Mouse (Mus musculus) CD4-positive helper T cell, adult 2 months (primary cell): ENCODE data around the gene Hif1an.

Experiments
- DNase-seq: peaks from one replicate; pipeline ENCODE4 v3.0.0-alpha.2; 2012; ENCODE audit warnings: low read depth, missing footprints, low spot score

Gene Hif1an

DNA sequence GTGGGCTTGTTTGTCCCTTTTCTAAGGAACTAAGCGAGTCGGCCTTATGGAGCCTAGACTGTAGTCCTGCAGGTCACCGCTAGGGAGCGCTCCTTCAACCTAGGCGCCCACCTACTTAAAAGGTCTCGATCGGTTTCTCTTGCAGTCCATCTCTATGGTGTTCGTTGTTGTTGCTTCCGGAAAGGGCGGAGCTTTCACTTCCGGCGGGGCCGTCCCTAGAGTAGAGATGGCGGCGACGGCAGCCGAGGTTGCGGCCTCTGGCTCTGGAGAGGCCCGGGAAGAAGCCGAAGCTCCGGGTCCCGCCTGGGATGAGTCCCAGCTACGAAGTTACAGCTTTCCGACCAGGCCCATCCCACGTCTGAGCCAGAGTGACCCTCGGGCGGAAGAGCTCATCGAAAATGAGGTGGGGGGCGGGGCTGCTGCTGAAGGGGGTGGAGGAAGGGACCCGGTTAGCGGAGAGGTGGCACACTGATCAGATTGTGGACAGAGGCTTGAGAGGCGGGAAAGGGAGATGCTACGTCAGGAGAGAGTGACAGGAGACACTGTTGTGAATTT lies at the start of gene Hif1an:
Hif1an (plus strand) TSS at position 199 of the 555 bp plus-strand sequence.
- DNase-seq: peak; percentile 97

DNA sequence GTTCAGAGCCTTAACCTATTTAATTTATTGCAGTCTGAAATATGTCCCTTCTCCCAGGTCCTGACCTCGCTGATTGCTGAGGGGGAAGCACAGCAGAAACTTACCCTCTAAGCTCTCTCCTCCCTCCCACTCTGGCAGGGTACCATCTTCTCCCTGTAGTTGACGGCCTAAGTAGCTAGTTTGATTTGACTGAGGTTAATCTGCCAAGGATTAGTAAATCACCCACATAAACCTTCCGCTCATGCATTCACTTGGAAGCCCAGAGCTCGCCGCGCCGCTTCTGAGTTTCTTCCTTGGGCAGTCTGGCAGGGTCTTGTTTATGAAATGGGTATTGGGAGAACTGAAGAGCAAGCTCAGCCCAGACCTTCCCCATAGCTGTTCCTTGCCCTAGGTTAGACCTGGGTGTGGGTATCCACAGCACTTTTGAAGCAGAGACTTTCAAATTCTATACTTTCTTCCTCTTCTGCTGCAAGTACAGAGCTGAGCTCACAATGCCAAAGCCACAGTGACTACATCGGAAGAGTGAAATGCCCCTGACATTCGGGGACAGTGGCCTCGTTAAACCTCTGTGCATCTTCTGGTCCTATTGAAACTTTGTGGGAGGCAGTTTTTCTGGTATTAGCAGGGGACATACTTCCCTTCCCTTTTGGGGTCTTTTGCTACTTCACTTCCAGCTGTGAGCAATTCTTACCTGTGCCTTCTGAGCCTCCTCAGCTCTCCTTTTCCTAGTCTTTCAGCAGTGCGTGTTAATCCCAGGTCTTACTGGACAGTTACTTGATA lies 49.4 kb upstream of the Hif1an start:
- DNase-seq: no peak

DNA sequence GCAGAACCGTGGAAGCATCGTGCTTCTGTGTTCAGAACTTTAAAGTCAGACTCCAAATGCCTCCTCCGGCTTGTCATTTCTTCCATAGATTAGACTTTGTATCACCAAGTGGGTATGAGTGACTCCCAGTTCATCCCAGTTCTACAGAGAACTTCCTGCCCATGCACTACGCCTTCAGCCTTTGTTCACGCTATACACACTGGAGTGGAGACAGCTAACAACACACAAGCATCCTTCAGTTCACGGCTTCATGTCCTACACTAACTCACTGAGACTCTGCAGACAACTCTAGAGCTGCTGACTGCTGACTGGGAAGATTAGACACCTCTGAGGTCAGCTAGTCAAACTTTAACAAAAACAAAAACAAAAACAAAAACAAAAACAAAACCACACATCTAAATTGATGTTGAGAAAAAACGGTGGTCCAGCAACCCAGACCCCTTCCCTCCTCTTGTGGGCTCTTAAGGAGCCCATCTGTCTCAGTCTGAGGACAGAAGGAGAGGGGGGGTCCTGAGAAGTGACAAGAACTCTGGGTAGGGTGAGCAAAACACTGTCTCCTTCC lies 48.6 kb upstream of the Hif1an start:
- DNase-seq: no peak

DNA sequence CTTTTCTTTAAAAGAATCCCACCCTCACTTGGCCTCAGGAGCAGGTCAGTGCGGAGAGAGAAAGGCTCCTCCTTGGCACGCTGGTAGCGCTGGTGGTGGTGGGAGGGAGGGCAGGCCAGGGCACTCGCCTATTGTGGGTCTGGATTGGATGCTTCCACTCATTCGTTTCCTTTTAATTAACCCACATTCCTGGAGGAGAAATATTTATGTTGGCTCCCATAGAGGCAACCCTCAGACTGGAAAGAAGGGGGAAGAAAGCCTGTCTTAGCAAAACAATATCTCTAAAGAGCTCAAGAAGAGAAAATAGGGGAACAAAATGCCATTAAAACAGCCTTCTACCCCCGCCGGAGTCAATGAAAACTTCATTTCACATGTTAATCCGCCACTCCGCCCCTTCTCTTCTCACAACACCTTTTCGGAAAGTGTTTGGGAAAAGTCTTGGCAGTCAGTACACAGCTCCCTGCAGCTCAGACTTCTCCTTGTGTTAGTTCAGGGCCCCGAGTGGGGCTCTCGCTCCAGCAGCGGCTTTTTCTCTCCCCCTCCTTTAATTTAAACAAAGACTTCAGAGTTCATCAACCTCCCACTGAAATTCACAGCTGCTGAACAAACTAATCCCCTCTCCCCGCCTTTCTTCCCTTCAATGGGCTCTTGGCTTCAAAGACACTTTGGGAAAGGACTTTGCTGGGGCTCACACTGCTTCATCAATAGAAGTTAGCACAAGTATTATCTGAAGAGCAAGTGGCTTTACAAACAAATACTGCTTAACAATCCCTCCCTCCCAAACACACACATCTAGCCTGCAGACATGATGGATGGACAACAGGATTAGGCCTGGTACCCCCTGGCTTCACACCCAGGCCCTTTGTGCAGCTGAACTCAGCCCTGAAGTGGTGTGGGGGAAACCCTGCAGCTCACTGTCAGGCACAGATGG lies 47.9 kb upstream of the Hif1an start:
- DNase-seq: no peak

DNA sequence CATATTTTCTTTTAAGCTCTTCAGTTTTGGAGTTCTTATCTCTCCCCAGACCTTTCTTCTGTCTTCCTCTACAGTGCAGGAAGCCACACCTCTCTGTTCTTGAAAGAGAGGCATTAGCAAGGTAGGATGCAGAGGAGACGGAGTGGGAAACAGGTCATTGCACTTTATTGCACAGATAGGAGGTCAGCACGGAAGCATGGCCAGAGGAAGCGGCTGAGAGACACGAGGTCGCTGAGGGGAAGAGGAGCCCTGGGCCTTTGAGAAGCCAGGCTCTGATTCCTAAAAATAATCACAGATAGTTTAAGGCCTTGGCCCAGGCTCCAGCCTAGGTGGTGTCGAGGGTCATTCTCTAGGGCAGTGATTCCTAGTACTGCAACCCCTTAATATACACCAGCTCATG lies 46.9 kb upstream of the Hif1an start:
- DNase-seq: no peak

DNA sequence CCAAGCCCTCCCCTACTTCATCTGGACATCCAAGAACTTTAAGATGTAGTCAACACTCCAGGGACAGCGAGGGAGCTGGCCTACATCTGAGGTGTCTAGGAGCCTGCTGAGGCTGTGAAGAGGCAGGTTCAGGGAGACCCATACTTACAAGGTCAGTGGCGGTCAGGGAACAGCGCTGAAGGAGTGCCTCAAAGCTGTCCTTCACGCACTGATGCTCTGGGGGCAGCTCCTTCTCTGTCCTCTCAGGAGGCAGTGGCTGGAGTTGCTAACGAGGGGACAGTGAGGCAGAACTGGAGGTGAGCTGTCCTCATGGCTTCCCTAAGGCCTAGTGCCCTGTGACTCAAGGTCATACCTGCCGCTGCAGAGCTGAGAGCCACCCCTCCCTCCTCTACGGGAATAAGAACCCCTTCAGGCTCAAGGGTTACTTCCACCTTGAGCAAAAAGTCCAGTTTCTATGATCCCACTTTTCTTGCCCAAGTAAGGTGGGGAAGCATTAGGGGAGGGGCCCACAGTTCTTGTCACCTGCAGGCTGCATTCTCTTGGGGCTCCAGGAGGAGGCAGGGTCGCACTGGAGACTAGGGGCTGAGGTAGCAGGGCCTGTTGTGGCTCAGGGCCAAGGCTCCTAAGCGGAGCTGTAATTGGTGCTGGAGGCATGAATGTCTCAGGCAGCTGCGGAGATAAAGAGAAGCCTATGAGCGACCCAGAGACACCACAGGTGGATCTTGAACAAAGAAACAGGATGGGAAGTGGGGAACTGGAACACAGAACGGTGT lies 44.5 kb upstream of the Hif1an start:
- no peak for DNase-seq

DNA sequence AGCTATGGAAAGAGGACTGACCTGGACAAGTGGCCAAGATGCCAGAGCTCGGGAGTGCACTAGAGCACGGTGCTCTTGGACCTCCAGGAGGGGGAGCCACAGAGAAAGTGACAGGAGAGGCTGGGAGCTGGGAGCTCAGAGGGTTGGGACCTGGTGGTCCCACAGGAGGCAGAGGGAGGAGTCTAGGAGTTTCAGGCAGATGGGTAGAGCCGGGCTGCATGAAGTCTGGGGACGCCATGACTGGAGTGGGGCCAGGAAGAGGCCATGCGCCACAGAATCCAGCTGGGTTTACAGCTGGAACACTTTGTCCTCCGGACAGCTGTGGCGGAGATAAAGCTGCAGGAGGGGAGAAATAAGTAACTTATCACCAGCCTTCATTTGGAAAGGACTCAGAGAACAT lies 43.5 kb upstream of the Hif1an start:
- DNase-seq: no peak

DNA sequence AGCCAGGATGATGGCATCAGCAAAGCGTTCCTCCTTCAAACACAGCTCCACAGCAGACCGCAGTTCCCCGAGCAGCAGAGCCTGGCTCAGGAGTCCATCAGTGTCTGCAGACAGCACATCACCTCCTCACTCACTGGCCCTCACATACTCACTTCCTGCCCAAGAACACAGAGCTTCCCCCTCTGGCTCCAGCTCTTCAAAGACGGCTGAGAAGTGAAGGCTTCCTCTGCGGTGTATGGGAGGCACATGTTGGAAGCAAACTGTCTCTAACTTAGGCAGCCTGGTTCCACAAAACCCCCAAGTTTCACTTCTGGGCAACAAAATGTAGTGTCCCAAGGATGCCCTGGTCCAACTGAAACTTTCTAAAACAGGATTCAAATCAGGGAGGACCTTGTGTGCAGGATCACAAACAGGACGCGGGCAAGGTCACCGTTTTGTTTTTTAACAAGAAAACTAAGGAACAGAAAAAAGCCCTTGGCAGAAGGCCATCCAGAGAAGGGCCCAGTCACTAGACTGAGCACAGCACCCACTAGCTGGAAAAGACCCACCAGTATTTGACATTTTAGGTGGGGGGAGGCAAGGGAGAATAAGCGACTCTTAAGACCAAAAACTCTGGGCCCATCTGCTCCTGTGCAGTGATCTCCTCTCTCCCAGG lies 37.0 kb upstream of the Hif1an start:
- DNase-seq: peak; percentile 12

DNA sequence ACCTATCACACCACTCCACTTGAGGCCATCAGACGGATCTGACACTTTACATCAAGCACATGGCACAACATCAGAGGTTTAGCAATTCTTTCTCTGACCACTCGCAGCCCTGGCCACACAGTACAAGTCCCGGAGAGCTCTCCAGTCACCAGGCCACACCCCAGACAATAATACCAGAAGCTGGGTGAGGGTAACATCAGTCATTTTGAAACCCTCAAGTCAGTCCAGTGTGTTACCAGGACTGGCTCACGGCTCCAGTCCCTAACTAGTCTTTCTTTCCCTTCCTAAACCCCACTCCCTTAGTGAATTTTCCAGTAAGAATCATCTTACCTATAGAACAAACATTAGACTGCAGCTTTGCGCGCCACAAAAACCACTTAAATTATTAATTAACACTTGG lies 32.6 kb upstream of the Hif1an start:
- DNase-seq: no peak

DNA sequence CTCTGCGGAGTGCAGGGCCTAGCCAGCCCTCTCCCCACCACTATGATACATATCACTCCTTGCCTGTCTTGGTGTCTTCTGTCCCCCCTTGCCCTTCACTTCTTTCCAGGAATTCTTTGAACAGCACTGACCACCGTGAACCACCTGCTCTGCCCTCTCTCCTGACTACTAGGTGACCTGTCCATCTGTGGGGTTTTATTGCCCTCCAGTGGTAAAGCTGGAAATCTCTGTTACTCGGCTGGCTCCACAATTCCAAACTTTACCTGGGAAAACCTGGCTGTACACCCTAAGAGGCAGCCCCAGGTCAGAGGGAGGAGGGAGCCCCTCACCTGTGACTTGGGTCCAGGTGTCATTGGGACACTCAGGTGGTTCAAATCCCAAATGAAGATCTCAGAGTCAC lies 27.3 kb upstream of the Hif1an start:
- DNase-seq: no peak

DNA sequence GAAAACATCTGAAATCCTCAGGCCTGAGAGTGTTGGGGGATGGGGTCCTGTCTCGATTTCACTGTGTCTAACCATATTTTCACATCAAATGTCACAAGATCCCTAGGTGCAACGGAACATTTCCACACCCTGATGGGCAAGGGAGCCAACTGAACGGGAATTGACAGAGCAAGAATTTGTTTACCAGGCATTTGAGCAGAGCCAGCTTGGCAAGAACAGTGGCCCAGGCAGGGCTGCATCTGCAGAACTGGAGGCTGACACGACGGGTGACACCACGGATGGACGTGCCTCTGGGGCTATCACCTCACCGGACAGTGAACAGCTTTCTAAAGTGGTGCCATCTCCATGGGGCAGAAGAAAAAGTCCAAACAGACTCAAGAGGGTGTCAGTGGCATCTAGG lies 25.2 kb upstream of the Hif1an start:
- no peak for DNase-seq

DNA sequence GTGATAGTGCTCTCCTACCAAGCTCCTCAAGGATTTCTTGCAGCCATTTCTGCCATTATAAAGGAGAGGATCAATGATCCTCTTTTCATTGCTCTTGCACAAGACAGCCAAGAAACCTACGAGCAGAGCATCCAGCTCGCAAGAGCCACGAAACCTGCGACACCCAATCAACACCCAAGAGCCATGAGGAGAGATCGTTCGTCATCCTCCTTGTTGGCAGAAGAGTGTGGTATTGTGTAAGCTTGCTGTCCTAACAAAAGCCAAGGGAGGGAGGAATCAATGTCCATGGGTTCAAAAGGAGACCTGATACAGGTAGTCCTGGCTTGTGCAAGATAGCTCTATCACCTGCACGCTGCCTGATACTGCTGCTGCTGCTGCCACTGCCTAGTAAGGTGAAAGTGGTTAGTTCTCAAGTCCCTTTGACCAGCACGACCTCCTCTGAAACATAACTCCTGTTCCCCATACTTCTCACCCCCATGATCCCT lies 19.9 kb upstream of the Hif1an start:
- DNase-seq: no peak

DNA sequence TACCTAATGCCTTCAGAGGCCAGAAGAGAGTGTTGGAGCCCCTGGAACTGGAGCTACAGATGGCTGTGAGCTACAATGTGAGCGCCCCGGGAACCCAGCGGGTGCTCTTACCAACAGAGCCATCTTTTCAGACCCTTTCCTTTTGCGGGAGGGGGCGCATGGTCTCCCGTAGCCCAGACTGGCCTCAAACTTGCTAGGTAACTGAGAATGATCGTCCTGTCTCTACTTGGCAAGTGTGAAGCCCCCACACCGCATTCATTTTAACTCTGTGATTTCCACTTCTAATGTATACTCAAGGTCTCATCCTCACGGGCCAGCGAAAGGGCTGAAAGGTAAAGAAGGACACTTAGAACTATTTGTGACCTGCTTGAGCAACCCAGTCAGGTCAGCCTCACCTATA lies 18.3 kb upstream of the Hif1an start:
- no peak for DNase-seq

DNA sequence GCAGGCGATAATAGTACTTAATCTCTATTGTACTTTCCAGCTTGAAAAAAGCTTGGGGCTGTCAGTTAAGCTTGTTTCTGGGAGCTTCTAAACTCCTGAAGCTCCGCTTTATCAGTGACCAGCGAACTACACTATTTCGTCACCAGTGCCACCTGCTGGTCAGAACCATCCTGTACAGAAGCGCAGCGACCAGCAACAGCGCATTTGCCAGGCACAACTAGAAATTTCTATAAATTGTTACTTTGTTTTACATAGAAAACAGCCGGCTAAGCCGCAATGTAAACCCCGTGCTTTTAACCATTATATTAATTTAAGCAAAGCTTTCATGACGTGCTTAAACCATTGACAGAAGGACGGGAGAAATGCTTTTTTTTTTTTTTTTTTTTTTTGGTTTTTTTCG lies 17.9 kb upstream of the Hif1an start:
- DNase-seq: peak; percentile 61

DNA sequence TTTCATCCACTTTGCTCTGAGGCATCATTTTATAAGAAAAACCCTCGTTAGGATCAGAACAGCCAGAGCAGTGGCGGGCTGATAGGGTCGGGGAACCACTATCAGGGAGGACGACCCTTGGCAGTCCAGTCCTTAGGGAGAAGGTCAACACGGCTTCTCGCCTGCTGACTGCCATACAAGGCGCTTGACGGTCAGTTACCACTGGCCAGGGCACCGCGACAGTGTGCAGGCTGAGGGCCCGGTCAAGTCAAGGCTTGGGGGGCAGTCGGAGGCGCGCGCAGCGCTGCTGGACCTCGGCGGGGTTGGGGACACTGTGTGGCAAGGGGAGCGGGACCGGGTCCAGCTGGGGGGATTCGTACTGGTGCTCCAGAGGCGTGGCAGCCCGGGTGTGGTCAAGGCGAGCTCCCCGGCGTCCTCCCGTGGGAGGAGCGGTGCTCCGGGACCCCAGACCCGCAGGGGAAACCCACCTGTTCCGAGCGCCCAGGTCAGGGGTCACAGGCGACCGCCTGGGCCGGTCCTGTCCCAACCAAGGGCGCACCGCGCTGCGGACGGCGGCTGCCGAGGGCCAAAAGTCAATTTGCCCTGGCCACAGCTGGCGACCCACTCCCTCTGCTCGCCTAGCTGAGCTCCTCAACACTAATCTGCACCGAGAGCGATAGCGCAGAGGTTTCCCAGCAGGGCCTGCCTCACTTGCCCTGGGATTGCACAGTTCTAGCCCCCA lies 17.2 kb upstream of the Hif1an start, which contains the start of gene Sec31b:
Sec31b (minus strand) TSS at position 544 of the 721 bp plus-strand sequence.
- DNase-seq: no peak

DNA sequence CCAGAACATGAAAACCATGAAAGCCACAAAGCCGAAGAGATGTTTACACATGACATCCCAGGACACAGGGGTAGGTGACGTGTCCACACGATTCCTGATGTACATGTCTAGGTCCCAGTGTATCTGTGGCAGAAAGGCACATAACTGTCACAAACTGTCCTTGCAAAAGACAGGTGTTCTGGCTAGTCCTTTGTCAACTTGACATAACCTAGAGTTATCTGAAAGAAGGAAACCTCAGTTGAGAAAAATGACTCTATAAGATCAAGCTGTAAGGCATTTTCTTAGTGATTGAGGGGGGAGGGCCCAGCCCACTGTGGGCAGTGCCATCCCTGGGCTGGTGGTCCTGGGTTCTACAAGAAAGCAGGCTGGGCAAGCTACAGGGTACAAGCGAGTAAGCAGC lies 9.9 kb upstream of the Hif1an start, which contains the start of gene Gm20538:
Gm20538 (minus strand) TSS at position 101 of the 400 bp plus-strand sequence.
- DNase-seq: no peak

DNA sequence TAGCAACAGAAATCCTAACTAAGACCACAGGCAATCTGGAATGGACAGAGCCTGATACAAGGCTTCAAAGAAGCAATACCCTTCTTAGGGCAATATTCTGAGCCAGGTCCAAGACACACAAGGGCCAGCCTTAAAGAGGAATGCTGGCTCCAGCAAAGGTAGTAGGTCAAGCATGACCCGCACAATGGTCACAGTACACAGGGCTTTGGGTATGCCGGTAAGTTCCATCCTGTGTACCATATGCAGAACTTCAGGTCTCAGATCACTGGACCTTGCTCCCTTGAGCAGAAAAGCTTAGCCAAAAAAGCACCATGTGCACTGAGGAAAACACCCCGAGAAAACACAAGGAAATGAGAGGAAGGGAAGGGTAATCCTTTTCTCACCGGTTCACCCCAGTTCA lies 9.4 kb upstream of the Hif1an start:
- DNase-seq: no peak

DNA sequence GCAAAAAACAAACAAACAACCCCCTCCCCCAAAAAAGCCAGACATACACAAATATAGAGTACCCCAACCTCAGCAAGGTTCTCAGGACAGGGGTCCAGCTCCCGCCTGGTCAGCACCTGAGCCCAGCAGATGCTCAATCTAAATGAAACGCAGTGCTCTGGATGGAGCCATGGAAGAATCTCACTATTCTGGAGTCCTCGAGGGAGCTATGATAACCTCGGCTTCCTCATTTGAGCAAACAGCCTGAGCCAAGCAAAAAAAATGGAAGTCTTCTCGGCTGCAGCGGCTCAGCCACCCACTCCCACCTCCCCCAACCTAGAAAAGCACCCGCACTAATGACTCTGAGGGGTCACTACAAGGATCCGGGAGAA lies 8.2 kb upstream of the Hif1an start:
- no peak for DNase-seq

DNA sequence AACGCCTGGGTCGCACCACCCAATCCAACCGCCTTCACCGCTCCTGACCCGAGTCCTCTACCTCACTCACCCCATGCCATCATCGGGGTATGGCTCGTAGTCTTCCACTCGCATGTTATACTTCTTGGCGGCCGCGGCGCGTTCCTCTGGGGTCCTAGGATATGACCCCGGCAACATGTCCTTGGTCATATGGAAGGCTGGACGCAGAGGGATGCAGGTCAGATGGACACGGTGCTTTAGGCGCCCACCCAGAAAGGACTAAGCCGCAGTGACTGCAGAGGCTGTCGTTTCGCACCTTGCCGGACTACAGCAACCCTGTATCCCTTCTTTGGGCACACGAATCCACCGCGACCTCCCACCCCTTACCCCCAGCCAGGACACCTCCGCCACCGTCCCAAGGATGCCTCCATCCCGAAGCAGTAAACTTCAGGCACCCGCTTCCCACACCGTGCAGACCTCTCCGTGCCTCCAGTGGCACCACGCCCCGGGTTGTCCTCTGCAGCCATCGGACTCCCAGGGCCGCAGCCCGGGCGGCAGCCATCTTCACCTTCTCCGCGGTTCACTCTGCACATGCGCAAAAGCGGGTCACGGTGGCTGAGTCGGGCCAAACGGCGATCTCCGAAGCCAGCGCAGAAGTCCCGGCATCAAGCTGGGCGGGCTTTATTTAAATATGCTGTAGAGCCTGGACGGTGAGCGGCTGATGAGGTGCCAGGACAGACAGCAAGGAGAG lies 7.6 kb upstream of the Hif1an start, which contains the start of gene Ndufb8:
Ndufb8 (minus strand) TSS at position 580 of the 730 bp plus-strand sequence.
- peak; percentile 92 for DNase-seq
